Mouse (Mus musculus) 3134 (cell line): ENCODE results near the gene Cda.

Source experiments
- DNase-seq: peaks from one replicate; pipeline ENCODE4 v3.0.0-alpha.2; 2011; ENCODE audit warnings: low spot score; ENCODE audit not compliant: insufficient read length; ENCODE audit errors: extremely low read depth

Cda gene

DNA sequence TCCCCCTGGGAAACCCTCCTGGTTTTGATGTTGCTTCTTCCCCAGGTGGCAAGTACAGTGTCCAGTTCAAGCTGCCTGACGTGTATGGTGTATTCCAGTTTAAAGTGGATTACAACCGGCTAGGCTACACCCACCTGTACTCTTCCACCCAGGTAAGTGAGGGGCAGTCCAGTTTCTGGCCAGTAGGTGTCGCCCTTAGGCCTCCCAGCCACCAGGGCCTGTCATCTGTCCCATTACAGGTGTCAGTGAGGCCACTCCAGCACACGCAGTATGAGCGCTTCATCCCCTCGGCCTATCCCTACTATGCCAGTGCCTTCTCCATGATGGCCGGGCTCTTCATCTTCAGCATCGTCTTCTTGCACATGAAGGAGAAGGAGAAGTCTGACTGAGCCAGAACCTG is 56.2 kb downstream of the Cda start:
- no peak for DNase-seq

DNA sequence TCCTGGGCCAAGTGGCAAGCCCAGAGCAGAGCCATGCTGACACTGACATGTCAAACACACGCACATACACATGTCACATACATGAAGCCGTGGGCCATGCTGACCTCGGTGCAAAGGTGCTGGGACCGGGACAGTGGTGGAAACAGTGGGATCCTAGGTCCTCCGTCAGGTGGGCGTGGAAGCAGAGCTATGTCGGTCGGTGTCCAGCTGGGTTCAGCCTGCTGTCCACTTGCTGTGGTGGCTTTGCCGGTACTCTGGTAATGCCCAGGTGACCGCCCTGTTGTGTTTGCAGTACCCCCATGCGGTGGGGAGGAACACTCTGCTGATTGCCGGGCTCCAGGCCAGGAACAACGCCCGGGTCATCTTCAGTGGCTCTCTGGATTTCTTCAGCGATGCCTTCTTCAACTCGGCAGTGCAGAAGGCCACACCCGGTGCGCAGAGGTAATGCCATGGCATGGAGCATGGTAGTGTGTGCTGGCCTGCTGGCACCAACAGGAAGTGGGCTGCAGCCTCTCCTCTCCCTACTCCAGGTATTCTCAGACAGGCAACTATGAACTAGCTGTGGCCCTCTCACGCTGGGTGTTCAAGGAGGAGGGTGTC is 57.4 kb downstream of the Cda start:
- no peak for DNase-seq

DNA sequence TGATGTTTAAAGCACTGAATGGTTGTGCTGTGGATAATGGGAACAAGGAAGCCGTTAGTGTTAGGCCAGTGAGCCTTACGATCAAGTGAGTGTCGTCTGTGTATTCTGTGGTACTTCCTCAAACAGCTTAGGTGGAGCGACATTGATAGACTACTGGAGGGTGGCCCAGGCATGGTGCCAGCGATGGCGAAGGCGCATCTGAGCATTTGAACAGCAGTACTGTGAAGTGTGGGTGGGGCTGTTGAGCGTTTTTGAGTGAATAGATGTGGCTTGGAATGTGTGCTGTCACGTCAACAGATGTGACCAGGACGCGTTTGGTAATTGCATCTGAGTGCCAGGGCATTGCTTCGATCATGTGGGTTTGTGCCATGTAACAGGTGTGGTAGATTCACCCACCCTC is 60.1 kb downstream of the Cda start:
- DNase-seq = no peak

DNA sequence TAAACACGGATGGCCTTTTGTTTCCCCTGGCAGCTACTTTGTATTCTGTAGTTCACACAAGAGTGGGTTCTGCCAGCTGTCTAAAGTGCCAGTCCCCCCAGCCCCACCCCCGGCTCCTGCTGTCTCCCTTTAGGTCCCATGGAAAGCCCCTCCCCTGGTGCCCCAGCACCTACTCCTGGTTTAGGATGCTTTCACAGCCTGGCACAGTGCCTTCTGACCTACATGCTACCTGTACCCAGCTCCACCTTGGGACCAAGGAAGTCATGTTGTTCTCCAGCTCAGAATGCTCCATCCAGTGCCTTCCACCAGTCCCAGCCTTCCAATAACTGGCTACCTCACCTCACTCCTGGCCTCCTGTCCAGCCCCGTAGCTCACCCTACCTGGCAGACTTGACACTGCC is 60.8 kb downstream of the Cda start:
- DNase-seq = no peak

DNA sequence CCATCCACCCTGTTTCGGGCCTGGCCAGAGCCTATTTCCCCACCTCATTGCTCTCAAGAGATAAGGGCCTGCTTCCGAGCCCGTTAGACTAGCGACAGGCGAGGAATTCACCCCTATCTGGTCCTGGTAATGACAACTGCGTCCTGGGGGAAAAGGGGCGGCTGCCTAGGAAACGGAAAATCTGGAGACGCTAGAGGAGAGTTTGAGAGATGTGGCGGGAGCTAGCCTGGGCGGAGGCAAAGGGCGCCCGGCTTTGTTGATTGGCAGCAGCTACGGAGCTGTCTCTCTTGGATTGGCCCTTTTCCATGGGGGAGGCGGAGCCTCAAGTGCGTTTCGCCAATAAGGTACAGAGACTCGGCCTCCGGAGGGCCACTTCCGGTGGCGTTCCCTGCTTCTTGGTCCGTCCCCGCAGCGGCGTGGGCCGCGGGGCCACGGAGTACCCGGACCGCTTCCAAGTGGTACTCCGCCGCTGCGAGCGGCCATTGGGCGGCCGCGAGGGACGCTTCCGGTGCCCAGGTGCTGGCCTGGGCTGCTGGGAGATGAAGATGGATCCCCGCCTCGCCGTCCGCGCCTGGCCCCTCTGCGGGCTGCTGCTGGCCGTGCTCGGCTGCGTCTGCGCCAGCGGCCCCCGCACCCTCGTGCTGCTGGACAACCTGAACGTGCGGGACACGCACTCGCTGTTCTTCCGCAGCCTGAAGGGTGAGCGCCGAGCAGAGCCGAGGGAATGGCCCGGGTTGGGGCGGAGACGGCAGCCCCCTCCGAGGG is 63.3 kb downstream of the Cda start, which contains the start of gene Ddost:
TSS of gene Ddost (plus strand) at position 391 of the 765 bp plus-strand sequence.
- peak; percentile 96 for DNase-seq

DNA sequence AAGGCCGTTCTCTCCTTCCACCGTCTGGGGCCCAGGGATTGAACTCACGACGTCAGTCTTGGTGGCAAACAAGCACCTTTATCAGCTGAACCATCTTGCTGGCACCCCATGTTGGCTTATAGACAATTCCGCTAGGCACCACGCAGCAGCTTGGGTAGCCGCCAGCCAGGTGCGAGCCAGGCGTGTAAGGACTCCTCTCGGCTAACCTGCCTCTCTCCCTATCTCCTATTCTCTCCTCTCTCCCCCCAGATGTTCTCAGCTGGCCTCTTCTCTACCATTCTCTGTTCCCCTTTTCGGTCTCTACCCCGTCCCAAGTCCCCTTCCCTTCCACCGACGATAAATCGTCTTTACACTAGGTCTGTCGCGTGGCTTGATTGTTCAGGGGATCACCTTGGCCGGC is 64.0 kb downstream of the Cda start:
- DNase-seq = no peak

DNA sequence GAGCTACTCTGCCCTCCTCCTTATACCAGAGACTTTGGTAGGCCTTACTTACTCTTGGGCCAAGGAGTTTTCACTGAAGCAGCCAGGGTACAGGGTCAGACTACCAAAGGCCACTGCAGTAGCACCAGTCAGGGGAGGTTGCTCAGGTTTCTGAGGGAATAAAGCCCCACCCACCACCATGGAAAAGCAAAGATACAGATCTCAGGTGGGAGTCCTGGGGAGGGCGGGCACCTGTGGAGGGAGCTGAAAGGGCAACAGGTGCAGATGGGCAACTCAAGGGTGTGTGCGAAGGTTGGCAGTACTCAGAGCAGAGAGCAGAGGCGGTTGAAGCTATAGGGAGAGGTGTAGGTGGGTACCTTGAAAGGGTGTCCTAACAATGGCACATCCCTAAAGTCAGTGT is 64.8 kb downstream of the Cda start:
- no peak for DNase-seq

DNA sequence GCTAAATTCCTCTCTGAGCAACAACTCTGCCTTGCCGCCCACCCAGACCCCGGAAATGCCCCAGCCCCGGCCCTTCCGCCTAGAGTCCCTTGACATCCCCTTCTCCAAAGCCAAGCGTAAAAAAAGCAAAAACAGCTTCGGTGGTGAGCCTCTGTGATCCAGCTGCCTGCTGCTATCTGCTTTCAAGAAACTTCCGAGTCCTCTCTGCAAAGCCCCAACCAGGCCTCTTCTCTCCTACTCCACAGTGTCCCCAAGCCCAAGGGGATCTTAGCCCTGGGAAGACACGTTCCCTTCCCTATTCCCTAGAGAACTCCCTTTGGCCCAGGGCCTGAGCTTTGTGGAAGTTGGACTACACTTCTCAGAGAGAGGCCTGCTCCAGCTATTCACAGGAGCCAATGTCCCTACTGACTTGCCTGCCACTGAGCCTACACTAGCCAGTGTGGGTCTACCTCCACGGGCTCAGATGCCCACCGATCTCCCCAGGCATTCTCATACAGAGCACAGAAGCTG is 66.5 kb downstream of the Cda start:
- DNase-seq = no peak

DNA sequence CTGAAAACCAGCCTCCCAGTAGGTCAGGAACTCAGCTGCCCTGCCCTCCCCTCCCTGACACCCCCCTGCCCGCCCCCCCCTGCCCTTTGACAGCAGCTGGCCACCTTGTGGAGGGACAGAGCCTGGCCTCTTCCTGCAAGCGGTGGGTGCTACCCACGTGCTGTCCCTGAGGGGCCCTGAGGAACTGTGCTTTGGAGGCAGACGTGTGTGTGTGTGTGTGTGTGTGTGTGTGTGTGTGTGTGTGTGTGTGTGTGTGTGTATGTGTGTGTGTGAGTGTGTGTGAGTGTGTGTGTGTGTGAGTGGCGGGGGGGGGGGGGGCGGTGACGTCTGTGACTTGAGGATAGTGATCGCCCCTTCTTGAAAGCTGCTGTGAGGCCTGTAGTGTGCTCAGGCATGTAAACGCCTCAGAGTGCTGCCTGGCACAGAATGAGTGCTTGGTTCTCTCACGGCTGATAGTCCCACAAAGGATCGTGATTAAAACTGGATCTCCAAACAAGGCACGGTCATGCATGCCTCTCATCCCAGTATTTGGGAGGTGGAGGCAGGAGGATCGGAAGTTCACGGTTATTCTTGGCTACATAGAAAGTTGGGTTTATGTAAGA is 73.7 kb downstream of the Cda start:
- no peak for DNase-seq

DNA sequence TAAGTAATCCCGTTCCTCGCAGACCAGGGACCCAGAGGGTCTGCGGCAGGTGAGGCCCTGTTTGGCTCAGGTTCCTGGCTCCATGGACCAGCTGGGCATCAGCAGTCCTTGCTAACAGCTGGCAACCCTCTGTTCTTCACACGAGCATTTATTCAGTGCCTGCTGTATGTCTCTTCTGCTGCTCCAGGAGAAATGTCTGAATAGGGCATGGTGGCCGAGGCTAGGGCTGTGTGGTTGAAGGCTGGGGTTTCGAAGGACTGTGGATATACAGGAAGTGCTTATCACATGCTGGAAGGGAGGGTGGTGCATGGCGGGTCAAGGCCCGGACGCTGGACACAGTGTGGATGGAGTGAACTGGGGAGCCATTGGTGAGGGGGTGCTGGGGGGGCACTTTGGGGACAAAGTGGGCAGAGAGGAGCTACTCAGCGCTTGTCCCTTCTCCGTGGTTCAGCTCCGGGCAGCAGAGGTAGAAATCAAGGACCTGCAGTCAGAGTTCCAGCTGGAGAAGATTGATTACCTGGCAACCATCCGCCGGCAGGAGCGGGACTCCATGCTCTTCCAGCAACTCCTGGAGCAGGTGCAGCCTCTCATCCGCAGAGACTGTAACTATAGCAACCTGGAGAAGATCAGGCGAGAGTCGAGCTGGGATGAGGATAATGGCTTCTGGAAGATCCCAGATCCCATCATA is 74.4 kb downstream of the Cda start:
- DNase-seq = no peak

DNA sequence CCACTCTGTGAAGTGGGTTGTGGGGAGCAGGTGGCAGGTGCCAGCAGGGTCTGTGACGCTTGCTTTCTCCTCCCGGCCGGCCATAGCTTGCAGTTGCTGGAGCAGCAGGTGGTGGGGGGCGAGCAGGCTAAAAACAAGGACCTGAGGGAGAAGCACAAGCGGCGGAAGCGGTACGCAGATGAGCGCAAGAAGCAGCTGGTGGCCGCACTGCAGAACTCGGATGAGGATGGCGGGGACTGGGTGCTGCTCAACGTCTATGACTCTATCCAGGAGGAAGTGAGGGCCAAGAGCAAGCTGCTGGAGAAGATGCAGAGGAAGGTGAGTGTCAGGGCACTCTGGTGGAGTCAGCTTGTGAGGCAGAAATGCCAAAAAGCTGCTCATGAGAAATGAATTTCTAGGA is 75.8 kb downstream of the Cda start:
- DNase-seq = no peak

DNA sequence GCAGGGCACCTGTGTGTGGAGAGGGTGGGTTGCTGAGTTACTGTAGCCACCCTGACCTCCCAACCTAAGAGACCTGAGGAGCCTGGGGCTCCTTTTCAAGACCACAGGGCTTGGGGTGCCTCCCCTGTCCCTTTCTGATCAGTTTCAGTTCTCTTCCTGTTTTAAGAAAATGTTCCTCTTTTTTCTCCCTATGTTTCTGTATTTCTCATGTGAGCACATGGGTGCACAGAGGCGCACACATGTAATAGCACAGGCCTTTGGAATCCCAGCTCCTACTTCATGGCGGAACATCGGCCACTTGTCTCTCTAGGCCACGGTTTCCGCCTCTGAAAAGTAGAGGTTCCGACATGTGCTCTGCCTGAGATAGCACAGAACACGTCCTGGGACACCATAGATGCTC is 79.1 kb downstream of the Cda start:
- DNase-seq = no peak
